Mouse (Mus musculus): ENCODE results near the gene Herc3. TPM values are rescaled to one million over a fixed set of nuclear protein-coding genes. Genes with fewer than 3 reads are reported as not detected.
"Not testable (repeated sequence)": the region's sequence is repeated elsewhere in the genome, so short reads cannot be mapped to it uniquely, and the experiment has no call there.

Gene Herc3
- polyA plus RNA-seq, 1 experiment from 2014 or later = 13.8 TPM

DNA sequence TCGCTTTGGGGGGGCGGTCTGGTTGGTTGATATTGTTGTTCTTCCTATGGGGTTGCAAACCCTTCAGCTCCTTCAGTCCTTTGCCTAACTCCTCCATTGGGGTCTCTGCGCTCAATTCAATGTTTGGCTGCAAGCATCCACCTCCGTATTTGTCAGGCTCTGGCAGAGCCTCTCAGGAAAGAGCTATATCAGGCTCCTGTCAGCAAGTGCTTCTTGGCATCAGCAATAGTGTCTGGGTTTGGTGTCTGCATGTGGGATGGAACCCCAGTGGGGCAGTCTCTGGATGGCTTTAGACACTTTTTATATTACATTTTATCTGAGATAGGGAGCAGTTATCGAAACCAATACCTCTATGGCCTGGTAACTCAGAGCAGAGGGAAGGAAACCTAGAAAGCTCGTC lies 36.6 kb downstream of the Herc3 start:
- WGBS = 93% methylated on average over 6 of the region's 6 CpGs
- not testable (repeated sequence) for H3K36me3 ChIP-seq; H3K27me3 ChIP-seq (replicated peaks); H3K27ac ChIP-seq; H3K4me2 ChIP-seq (replicated peaks); H3K4me1 ChIP-seq (replicated peaks); H3K9me3 ChIP-seq; H3K9ac ChIP-seq; H3K4me3 ChIP-seq (replicated peaks); ATAC-seq

DNA sequence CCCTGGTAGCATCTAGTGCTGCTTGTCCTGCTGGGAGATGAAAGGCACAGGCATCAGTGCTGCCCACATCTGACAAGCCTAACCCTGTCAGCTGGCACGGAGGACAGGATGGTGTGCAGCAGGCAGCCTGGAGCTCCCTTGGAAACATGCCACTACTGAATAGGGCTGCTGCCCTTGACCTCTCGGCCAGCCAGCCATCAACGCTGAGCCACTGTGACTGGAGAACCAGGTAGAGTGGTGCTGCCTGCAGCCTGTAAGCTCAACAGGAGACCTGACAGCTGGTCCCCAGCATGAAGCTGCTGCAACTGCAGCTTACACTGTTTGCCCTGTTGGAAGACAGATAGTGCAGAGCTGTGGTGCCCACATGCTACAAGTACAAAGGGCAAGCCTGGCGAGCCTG lies 48.3 kb downstream of the Herc3 start:
- no peak overlapping the region for H3K9ac ChIP-seq
- H3K27ac ChIP-seq = no peak overlapping the region
- H3K27me3 ChIP-seq (replicated peaks) = no peaks in the 10 kb centered on the region
- H3K36me3 ChIP-seq = 0 out of 2 replicates have a peak, but pooled peaks cover 3% of the 10 kb centered on the region
- H3K4me1 ChIP-seq (replicated peaks) = no peaks in the 10 kb centered on the region
- no peak overlapping the region for H3K4me2 ChIP-seq (replicated peaks)
- WGBS = 77% methylated on average over 4 of the region's 4 CpGs
- no peaks in the 10 kb centered on the region for H3K9me3 ChIP-seq
- H3K4me3 ChIP-seq (replicated peaks) = no peak overlapping the region
- no peak for ATAC-seq

DNA sequence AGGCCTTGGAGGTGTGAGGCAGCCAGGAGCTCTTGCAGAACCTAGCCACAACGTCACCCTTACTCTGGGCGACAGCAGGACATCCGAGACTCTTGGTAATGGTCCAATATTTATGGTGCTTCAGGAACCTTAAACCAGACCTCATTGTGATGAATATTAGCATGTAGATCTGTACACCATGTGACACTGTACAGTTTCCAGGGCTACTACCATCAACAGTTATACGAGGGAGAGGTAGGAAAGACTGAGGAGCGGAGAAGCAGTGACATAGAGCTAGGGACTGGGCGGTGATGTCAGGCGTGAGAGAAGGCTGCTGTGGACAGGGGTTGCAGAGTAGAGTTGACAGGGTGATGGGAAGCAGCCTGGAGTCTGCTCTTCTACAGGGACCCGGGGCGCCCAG lies 48.7 kb downstream of the Herc3 start:
- ATAC-seq = no peak
- H3K4me2 ChIP-seq (replicated peaks) = no peak overlapping the region
- no peak overlapping the region for H3K9ac ChIP-seq
- 0 out of 2 replicates have a peak, but pooled peaks cover 3% of the 10 kb centered on the region for H3K36me3 ChIP-seq
- H3K27me3 ChIP-seq (replicated peaks) = no peaks in the 10 kb centered on the region
- no peak overlapping the region for H3K4me3 ChIP-seq (replicated peaks)
- WGBS = 87% methylated on average over 9 of the region's 9 CpGs
- H3K9me3 ChIP-seq = no peaks in the 10 kb centered on the region
- no peak overlapping the region for H3K27ac ChIP-seq
- H3K4me1 ChIP-seq (replicated peaks) = no peaks in the 10 kb centered on the region

DNA sequence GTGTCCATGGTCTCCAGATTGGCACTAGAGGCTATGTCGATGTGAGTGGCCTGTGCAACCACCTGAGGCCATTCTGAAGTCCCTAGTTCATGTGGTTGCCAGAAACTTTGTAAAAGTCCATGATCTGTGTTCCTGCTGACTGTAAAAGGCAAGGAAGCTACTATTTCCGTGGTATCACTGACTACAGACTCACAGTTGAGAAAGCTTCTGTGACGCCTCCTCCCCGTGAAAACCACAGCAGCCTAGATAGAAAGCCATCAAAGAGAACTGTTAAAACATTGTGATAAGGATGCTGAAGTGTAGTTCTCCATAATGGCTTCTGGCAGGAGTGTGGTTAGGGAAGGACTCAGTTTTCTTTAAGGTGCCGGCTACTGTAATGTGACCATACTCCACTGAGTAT lies 49.6 kb downstream of the Herc3 start:
- Histone ChIP-seq H3K9ac (no peak overlapping the region), H3K27me3 (replicated peaks) (no peaks in the 10 kb centered on the region), H3K36me3 (0 out of 2 replicates have a peak, but pooled peaks cover 3% of the 10 kb centered on the region), H3K9me3 (no peaks in the 10 kb centered on the region), H3K4me2 (replicated peaks) (no peak overlapping the region), H3K4me1 (replicated peaks) (no peaks in the 10 kb centered on the region), H3K27ac (no peak overlapping the region), H3K4me3 (replicated peaks) (no peak overlapping the region)
- no peak for ATAC-seq
- WGBS = 91% methylated on average over 5 of the region's 5 CpGs

DNA sequence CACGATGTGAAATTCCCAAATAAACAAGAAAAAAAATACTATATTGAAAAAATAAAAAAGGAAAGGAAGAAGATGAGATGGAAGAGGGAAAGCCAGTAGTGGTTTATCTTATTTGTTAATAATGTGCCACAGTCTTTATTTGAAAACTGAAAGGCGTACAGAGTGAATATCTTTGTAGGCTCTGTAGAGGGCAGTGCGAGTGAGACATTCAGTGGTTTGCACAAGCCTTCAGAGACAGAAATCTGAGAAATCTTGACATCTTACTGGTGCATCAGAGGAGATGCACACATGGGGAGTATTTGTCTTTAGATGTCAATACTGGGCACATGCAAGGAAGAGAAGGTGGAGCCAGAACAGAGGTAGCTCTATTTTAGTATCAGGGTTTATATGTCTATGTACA lies 50.1 kb downstream of the Herc3 start:
- H3K9ac ChIP-seq = no peak overlapping the region
- no peak for ATAC-seq
- WGBS = 82% methylated on average over 3 of the region's 3 CpGs
- H3K4me2 ChIP-seq (replicated peaks) = no peak overlapping the region
- H3K9me3 ChIP-seq = no peaks in the 10 kb centered on the region
- H3K4me1 ChIP-seq (replicated peaks) = no peaks in the 10 kb centered on the region
- 0 out of 2 replicates have a peak, but pooled peaks cover 3% of the 10 kb centered on the region for H3K36me3 ChIP-seq
- H3K4me3 ChIP-seq (replicated peaks) = no peak overlapping the region
- H3K27ac ChIP-seq = no peak overlapping the region
- no peaks in the 10 kb centered on the region for H3K27me3 ChIP-seq (replicated peaks)

DNA sequence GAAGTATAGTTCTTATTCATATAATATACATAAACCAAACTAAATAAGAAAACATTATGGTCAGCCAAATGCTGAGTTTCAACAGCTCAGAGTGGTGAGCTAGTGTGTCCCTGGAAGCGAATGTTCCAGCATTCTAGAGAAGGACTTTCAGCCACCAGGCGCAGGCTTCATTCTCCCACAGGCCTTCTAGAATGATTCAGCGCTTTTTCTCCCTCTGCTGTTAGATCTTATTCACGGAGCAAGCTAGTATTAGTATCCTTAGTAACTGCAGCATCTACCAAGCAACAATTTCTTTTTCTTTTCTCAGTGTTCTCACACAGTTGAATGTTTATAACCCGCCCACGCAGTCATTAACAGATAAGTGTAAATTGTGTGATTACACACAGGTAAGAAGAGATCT lies 51.0 kb downstream of the Herc3 start:
- no peak overlapping the region for H3K4me3 ChIP-seq (replicated peaks)
- H3K9me3 ChIP-seq = no peaks in the 10 kb centered on the region
- H3K27me3 ChIP-seq (replicated peaks) = no peaks in the 10 kb centered on the region
- no peak for ATAC-seq
- no peak overlapping the region for H3K4me2 ChIP-seq (replicated peaks)
- no peak overlapping the region for H3K27ac ChIP-seq
- 0 out of 2 replicates have a peak, but pooled peaks cover 3% of the 10 kb centered on the region for H3K36me3 ChIP-seq
- no peak overlapping the region for H3K9ac ChIP-seq
- 77% methylated on average over 6 of the region's 6 CpGs for WGBS
- no peaks in the 10 kb centered on the region for H3K4me1 ChIP-seq (replicated peaks)

DNA sequence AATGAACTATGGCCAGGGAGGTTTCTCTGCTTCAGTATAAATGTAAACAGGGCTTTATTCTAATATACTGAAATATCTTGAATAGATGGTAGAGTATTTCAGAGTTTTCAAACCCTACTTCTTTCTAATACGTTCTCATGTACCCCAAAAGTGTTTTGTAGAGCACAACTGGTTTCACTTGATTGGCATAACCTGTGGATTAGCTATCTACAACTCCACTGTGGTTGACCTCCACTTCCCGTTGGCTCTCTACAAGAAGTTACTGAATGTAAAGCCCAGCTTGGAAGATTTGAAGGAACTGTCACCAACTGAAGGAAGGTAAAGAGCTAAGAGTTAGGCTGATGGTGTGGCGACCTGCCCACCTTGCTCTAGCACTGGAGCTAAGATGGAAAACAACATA lies 58.7 kb downstream of the Herc3 start:
- ATAC-seq = no peak
- H3K9ac ChIP-seq = no peak overlapping the region
- no peaks in the 10 kb centered on the region for H3K9me3 ChIP-seq
- H3K4me1 ChIP-seq (replicated peaks) = no peaks in the 10 kb centered on the region
- no peaks in the 10 kb centered on the region for H3K27me3 ChIP-seq (replicated peaks)
- H3K27ac ChIP-seq = no peak overlapping the region
- no peaks in the 10 kb centered on the region for H3K36me3 ChIP-seq
- no peak overlapping the region for H3K4me3 ChIP-seq (replicated peaks)
- WGBS = 84% methylated on average over 3 of the region's 3 CpGs
- no peak overlapping the region for H3K4me2 ChIP-seq (replicated peaks)

DNA sequence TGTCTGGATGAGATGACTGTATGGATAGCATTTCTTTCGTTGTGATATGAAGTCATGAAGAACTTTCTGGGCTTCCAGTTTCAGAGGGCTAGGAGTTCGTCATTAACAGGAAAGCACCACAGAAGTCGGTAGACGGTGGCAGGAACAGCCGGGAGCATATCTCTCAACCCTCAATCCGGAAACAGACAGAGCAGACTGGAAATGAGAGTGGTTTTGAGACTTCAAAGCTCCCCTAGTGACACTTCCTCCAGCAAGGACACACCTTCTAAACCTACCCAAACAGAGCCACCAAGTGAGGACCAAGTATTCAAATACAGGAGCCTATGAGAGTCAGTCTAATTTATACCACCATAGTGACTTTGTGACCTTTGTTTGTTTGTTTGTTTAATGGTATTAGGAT lies 62.0 kb downstream of the Herc3 start:
- Histone ChIP-seq H3K9ac (no peak overlapping the region), H3K4me1 (replicated peaks) (no peaks in the 10 kb centered on the region), H3K27ac (no peak overlapping the region), H3K36me3 (no peaks in the 10 kb centered on the region; the same call in 1 of the 2 replicates), H3K9me3 (no peaks in the 10 kb centered on the region), H3K27me3 (replicated peaks) (no peaks in the 10 kb centered on the region), H3K4me3 (replicated peaks) (no peak overlapping the region), H3K4me2 (replicated peaks) (no peak overlapping the region)
- ATAC-seq = no peak
- 92% methylated on average over 6 of the region's 6 CpGs for WGBS

DNA sequence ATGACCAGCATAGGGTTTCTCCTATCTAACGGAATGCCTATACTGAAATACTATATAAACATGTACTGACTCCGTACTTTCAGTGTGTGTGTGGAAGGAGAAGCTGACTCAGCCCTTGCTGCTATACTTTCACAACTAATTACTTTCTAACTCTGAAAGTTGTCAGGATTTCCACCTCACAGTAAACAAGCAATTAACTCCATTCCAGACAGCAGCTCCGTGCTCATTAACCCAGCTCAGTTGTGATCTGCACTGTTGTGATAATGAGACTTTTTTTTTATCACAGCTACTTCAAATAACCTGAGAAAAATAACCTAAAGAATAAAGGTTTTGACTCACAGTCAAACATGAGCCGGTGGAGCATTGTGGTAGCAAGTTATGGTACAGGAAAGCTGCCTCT lies 63.7 kb downstream of the Herc3 start:
- Histone ChIP-seq H3K4me3 (replicated peaks) (no peak overlapping the region), H3K4me1 (replicated peaks) (no peaks in the 10 kb centered on the region), H3K9ac (no peak overlapping the region), H3K9me3 (no peaks in the 10 kb centered on the region), H3K27me3 (replicated peaks) (no peaks in the 10 kb centered on the region), H3K27ac (no peak overlapping the region), H3K36me3 (no peaks in the 10 kb centered on the region; the same call in 1 of the 2 replicates), H3K4me2 (replicated peaks) (no peak overlapping the region)
- no peak for ATAC-seq
- 78% methylated on average over 4 of the region's 4 CpGs for WGBS

DNA sequence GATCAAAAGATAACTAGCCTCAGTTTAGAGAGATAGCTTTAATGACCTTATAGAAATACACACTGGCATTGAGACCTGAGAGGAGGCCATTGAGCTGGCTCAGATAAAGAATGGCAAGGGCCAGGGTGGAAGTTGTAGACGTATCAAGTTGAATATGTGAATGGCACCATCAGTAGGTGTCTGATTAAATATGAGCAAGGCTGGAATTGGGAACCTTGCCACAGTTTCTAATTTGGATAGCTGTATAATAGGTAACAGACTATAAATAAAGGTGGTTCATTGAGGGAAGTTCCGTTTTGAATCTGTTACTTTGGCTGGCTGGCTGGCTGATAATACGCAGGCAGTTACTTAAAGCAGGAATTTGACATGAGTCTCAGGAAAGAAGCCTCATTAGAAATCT lies 65.4 kb downstream of the Herc3 start:
- ATAC-seq = no peak
- no peak overlapping the region for H3K9ac ChIP-seq
- WGBS = 83% methylated on average over 3 of the region's 3 CpGs

DNA sequence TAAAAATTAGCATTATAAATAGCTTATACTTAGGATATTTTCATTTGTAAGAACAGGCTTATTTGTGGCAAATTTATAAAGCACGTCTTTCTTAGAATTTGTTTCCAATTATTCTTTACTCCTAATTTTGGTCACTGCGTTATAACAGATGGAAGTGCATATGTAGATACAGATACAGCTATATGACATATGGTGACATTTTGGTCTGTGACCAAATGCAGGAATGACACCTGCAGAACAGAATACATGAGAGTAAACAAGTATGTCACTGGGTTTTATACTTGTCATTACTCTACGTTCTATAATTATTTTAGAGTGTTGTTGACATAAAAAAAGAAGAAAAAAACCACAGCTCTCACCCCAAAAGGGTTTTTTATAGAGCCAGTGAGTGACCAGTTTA lies 67.8 kb downstream of the Herc3 start:
- Histone ChIP-seq H3K4me2 (replicated peaks) (no peak overlapping the region), H3K27me3 (replicated peaks) (no peaks in the 10 kb centered on the region), H3K27ac (no peak overlapping the region), H3K36me3 (no peaks in the 10 kb centered on the region; the same call in 1 of the 2 replicates), H3K4me3 (replicated peaks) (no peak overlapping the region), H3K9me3 (no peaks in the 10 kb centered on the region), H3K4me1 (replicated peaks) (no peaks in the 10 kb centered on the region), H3K9ac (no peak overlapping the region)
- ATAC-seq = no peak
- WGBS = 87% methylated on average over 3 of the region's 3 CpGs

More for the DNA sequence above, 65.4 kb downstream of the Herc3 start:
- H3K9me3 ChIP-seq = no peaks in the 10 kb centered on the region
- no peaks in the 10 kb centered on the region for H3K4me1 ChIP-seq (replicated peaks)
- no peak overlapping the region for H3K27ac ChIP-seq
- H3K36me3 ChIP-seq = no peaks in the 10 kb centered on the region; the same call in 1 of the 2 replicates
- H3K27me3 ChIP-seq (replicated peaks) = no peaks in the 10 kb centered on the region
- no peak overlapping the region for H3K4me3 ChIP-seq (replicated peaks)
- no peak overlapping the region for H3K4me2 ChIP-seq (replicated peaks)

DNA sequence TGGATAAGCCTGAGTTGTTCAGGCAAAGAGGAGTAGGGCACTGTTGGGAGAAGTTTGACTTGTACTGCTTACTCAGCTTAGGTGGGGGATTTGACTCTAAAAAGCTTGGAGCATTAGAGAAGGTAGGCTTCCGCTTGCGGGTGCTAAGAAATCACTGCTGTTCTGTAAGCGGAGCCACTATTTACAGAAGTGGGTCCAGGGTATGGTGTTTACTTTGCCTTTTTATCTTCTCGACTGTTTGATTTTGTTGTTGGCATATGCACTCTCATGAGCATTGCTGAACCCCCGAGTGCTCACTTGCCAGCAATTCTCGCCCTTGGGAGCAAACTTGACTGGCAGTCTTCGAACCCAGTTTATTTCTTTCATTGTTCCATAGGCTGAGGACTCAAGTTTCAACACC lies 69.3 kb downstream of the Herc3 start:
- Histone ChIP-seq H3K9me3 (no peaks in the 10 kb centered on the region), H3K4me3 (replicated peaks) (no peak overlapping the region), H3K4me2 (replicated peaks) (no peak overlapping the region), H3K27ac (no peak overlapping the region), H3K4me1 (replicated peaks) (no peaks in the 10 kb centered on the region), H3K27me3 (replicated peaks) (no peaks in the 10 kb centered on the region), H3K36me3 (no peaks in the 10 kb centered on the region; the same call in 1 of the 2 replicates), H3K9ac (no peak overlapping the region)
- 72% methylated on average over 7 of the region's 7 CpGs for WGBS
- no peak for ATAC-seq

DNA sequence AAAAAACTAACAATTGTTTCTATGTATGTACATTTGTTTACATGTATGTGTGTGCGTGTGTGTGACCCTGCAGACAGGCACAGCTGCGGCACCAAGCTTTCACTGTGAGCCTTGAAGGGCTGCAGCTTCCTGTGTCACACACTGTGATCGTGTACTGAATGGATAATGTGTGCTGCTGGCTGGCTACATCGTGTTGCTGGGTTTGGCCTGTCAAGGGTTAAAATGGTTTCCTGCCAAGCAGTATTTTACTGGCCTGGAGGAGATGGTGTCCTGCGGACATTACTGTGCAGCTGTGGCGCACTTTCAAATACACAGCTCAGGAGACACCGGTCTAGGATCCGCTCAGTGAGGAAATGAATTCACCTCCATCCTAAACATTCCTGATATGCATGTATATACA lies 71.9 kb downstream of the Herc3 start:
- no peak overlapping the region for H3K27ac ChIP-seq
- no peak overlapping the region for H3K4me3 ChIP-seq (replicated peaks)
- ATAC-seq = peak; percentile 44
- H3K36me3 ChIP-seq = peaks cover 2% of the 10 kb centered on the region; the same call in 1 of the 2 replicates
- 31% methylated on average over 8 of the region's 8 CpGs for WGBS
- H3K4me2 ChIP-seq (replicated peaks) = no peak overlapping the region; the same call in 1 of the 2 replicates
- no peak overlapping the region for H3K9ac ChIP-seq
- no peaks in the 10 kb centered on the region; the same call in 1 of the 2 replicates for H3K9me3 ChIP-seq
- no peaks in the 10 kb centered on the region for H3K27me3 ChIP-seq (replicated peaks)
- H3K4me1 ChIP-seq (replicated peaks) = no peaks in the 10 kb centered on the region
